Mouse (Mus musculus) spleen, adult 2 months (tissue): ENCODE measurements around the gene Arhgdia.

Source experiments
- CTCF ChIP-seq: fragments of 200-500 bp; IDR thresholded peaks from 2 replicates; pipeline ENCODE4 v1.5.1; 2011; ENCODE audit warnings: mild to moderate bottlenecking, inconsistent platforms; ENCODE audit not compliant: insufficient read depth, insufficient read length, insufficient replicate concordance; ENCODE audit errors: extremely low read depth
- POLR2A ChIP-seq: fragments of 200-500 bp; IDR thresholded peaks from 2 replicates; pipeline ENCODE4 v1.6.1; 2011; ENCODE audit warnings: low read depth, low read length, inconsistent platforms

GRCm38 (mm10) chr11:120606764-120607163 lies 25.3 kb upstream of the Arhgdia start:
- TF ChIP-seq CTCF (no peak), POLR2A (no peak)
